Mouse (Mus musculus): ENCODE data around the gene Gm2310. TPM values are rescaled to one million over a fixed set of nuclear protein-coding genes. Genes with fewer than 3 reads are reported as not detected.
"Not testable (repeated sequence)": the region's sequence is repeated elsewhere in the genome, so short reads cannot be mapped to it uniquely, and the experiment has no call there.

Gm2310 gene
- not detected in 2 replicates for polyA plus RNA-seq (2012; rRNA removed)

DNA sequence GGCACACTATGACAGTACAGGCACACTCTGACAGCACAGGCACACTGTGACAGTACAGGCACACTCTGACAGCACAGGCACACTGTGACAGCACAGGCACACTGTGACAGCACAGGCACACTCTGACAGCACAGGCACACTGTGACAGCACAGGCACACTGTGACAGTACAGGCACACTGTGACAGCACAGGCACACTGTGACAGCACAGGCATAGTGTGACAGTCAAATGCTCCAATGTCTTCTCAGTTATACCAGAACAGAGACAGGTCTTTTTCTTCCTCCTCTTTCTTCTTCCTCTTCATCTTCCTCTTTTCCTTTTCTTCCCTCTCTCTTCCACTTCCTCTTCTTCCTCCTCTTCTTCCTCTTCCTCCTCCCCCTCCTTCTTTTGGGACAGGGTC lies at the start of gene Gm2310:
Gene Gm2310, minus strand, starts transcription at position 101 of the 400 bp plus-strand sequence.
- H3K4me3 ChIP-seq (ENCODE audit: extremely low read depth, insufficient read depth, insufficient read length); H3K27me3 ChIP-seq (ENCODE audit: control insufficient read depth, insufficient read depth, low read length); H3K27ac ChIP-seq (ENCODE audit: insufficient read depth, low read length); H3K4me1 ChIP-seq (ENCODE audit: control insufficient read depth, insufficient read depth, insufficient read length); H3K36me3 ChIP-seq (ENCODE audit: control insufficient read depth, insufficient read depth, low read length); DNase-seq (ENCODE audit: low read depth in 1 of 2, low spot score in 2 of 2): not testable (repeated sequence)

DNA sequence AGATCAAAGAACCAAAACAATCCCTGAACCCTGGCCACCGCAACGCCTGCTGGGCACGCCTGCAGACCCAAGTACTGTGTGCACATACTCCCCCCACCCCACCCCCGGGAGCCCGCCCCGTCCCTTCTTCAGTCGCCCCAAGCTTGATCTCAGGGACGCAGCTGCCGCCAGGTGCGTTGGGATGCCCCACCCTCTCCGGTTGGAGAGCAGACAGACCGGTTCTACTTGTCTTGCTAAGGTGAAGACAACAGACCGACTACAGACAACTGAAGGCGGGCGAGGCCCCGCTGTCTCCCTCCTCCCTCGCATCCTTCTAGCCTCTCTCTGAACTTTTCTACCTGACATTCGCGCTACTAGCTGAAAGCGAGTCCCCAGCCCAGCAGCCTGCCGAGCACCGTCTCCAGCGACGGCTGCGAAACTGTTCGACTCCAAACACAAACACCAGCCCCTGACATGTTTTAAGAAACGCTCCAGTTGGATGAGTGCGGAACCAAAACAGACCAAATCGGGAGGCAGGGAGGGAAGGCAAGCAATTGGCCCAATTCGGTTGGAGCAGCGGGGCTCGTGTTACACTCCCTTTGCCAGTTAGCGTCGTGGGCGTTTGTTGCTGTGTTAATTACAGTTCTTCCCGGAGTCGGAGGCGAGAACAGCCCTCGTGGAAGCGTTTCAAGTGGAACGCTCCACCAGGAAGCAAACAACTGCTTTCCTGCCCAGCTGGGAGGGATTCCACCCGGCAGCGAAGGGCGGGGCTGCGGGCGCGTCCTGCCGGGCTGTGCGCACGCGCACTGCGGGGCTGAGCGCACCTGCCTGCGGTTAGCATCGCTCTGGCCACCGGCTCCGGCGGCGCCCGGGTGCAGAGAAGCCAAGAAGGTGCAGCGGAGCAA lies 49.1 kb upstream of the Gm2310 start:
- TF ChIP-seq POLR2A (IDR thresholded peaks at IDR 0.05; ENCODE audit: low read depth, low read length) (no peak), CTCF (IDR thresholded peaks at IDR 0.05; ENCODE audit: extremely low read depth, insufficient read depth, insufficient read length, insufficient replicate concordance) (no peak; the same call in 1 of the 2 replicates)
- H3K4me1 ChIP-seq (ENCODE audit: control insufficient read depth, insufficient read depth, insufficient read length), result no peaks in the 10 kb centered on the region; the same call in 1 of the 2 replicates
- H3K27ac ChIP-seq (ENCODE audit: insufficient read depth, low read length), result peak overlapping the region; percentile 69
- peak; percentile 64 to 87 for DNase-seq (ENCODE audit: low read depth in 1 of 2, low spot score in 2 of 2)
- H3K27me3 ChIP-seq (ENCODE audit: control insufficient read depth, insufficient read depth, low read length), result no peaks in the 10 kb centered on the region
- under 1% methylated on average over 61 of the region's 61 CpGs for WGBS
- H3K4me3 ChIP-seq (ENCODE audit: extremely low read depth, insufficient read depth, insufficient read length), result peak overlapping the region; percentile 68
- no peaks in the 10 kb centered on the region for H3K36me3 ChIP-seq (ENCODE audit: control insufficient read depth, insufficient read depth, low read length)

DNA sequence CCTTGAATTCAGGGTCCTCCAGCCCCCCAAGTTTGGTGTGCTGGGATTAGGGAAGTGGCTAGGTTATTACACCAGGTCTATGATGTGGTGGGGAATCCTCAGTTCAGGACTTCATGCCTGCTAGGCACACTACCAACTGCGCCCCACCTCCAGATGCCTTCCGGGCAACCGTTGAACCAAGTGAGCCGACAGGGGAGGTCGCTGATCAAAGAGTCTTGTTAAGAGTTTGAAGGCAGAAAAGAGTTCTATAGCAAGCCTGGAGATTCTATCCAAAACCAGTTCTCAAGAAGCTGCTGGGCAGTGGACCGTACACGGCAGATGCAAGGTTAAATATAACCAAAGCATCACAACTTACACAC lies 48.5 kb upstream of the Gm2310 start:
- WGBS, result 3% methylated on average over 7 of the region's 7 CpGs
- no peaks in the 10 kb centered on the region for H3K36me3 ChIP-seq (ENCODE audit: control insufficient read depth, insufficient read depth, low read length)
- no peak for TF ChIP-seq CTCF (IDR thresholded peaks at IDR 0.05; ENCODE audit: extremely low read depth, insufficient read depth, insufficient read length, insufficient replicate concordance)
- no peak for TF ChIP-seq POLR2A (IDR thresholded peaks at IDR 0.05; ENCODE audit: low read depth, low read length)
- no peaks in the 10 kb centered on the region for H3K27me3 ChIP-seq (ENCODE audit: control insufficient read depth, insufficient read depth, low read length)
- peak in 1 of 2 experiments; percentile 22 for DNase-seq (ENCODE audit: low read depth in 1 of 2, low spot score in 2 of 2)
- H3K4me3 ChIP-seq (ENCODE audit: extremely low read depth, insufficient read depth, insufficient read length), result peak overlapping the region; percentile 68; the same call in 1 of the 2 replicates
- H3K4me1 ChIP-seq (ENCODE audit: control insufficient read depth, insufficient read depth, insufficient read length), result no peaks in the 10 kb centered on the region; the same call in 1 of the 2 replicates
- no peak overlapping the region for H3K27ac ChIP-seq (ENCODE audit: insufficient read depth, low read length)

DNA sequence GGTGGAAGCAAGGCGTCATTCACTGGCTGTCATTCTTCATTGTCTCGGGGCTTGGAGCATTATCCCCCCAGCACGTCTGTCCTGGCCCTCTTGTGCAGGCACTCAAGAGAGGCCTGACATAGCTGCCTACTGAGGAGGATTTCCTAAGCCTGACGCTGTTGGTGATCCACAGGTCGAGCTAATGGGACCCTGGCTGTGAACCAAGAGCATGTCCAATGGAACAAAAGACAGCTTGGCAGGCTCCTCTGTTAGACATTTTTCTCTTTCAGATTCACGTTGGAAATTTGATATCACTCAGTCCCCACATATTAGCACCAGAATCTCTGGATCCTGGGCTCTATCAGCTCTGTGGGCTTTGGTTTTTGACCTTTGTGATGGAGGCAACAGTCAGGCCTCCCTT lies 45.7 kb upstream of the Gm2310 start:
- H3K27me3 ChIP-seq (ENCODE audit: control insufficient read depth, insufficient read depth, low read length), result no peaks in the 10 kb centered on the region
- WGBS, result 86% methylated on average over 6 of the region's 6 CpGs

DNA sequence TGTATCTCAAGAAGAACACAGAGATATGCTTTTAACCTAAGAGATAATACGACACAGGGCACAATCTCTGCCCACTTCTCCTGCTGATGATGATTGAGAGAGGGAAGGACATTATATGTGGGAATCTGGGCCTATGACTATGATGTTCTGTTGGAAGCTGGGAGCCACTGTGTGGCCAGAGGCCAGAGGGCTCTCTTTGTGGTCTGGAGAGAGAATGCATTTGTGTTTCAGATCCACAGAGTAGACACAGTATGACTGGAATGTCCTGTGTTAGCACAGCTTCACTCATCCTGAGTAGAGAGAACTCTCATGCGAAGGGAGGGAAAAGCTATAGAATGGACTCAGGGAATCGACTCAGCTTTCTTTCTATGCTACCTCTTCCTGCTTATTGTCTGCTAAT lies 44.6 kb upstream of the Gm2310 start:
- no peaks in the 10 kb centered on the region for H3K36me3 ChIP-seq (ENCODE audit: control insufficient read depth, insufficient read depth, low read length)
- H3K27me3 ChIP-seq (ENCODE audit: control insufficient read depth, insufficient read depth, low read length), result no peaks in the 10 kb centered on the region
- TF ChIP-seq CTCF (IDR thresholded peaks at IDR 0.05; ENCODE audit: extremely low read depth, insufficient read depth, insufficient read length, insufficient replicate concordance) (no peak), POLR2A (IDR thresholded peaks at IDR 0.05; ENCODE audit: low read depth, low read length) (no peak)
- H3K4me3 ChIP-seq (ENCODE audit: extremely low read depth, insufficient read depth, insufficient read length), result no peak overlapping the region
- 88% methylated on average over 3 of the region's 3 CpGs for WGBS
- no peak overlapping the region for H3K27ac ChIP-seq (ENCODE audit: insufficient read depth, low read length)
- no peaks in the 10 kb centered on the region for H3K4me1 ChIP-seq (ENCODE audit: control insufficient read depth, insufficient read depth, insufficient read length)
- DNase-seq (ENCODE audit: low read depth in 1 of 2, low spot score in 2 of 2), result no peak

More for the DNA sequence above, 45.7 kb upstream of the Gm2310 start:
- TF ChIP-seq CTCF (IDR thresholded peaks at IDR 0.05; ENCODE audit: extremely low read depth, insufficient read depth, insufficient read length, insufficient replicate concordance) (no peak), POLR2A (IDR thresholded peaks at IDR 0.05; ENCODE audit: low read depth, low read length) (no peak)
- no peak overlapping the region for H3K4me3 ChIP-seq (ENCODE audit: extremely low read depth, insufficient read depth, insufficient read length)
- no peak overlapping the region for H3K27ac ChIP-seq (ENCODE audit: insufficient read depth, low read length)
- no peaks in the 10 kb centered on the region; the same call in 1 of the 2 replicates for H3K4me1 ChIP-seq (ENCODE audit: control insufficient read depth, insufficient read depth, insufficient read length)
- H3K36me3 ChIP-seq (ENCODE audit: control insufficient read depth, insufficient read depth, low read length), result no peaks in the 10 kb centered on the region
- DNase-seq (ENCODE audit: low read depth in 1 of 2, low spot score in 2 of 2), result no peak

DNA sequence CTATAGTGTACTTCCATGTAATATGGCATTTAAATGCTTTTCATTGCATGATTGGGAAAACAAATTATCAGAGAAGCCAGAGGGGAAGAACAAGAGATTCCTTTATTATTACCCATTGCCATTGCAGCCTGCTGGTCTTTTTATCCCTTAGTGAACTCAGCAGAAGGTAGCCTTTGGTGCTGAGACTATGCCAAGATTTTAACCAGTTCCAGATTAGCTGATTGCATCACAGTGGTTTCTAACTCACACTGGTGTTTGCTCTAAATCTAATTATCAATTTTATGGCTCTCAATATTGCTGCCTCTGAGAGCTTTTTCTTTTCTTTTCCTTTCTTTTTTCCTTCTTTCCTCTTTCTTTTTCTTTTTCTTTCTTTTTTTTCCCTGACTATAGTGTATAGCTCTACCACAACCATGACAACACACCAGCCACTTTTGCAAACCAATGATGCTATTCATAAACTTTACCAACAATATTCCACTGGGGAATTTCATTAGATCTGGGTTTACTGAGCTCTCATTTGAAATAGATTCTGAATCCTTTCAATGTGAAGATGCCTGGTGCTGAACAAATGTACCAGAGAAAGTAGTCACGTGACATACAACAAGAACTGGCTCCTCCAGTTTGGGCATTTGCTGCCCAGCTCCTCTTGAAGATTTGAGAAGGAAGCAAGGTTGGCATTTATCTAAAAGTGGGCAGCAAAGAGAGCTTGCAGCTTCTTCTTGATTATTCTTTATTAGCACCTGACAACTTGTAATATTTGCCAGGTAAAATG lies 43.9 kb upstream of the Gm2310 start:
- Histone ChIP-seq H3K36me3 (ENCODE audit: control insufficient read depth, insufficient read depth, low read length) (no peaks in the 10 kb centered on the region), H3K4me1 (ENCODE audit: control insufficient read depth, insufficient read depth, insufficient read length) (no peaks in the 10 kb centered on the region), H3K4me3 (ENCODE audit: extremely low read depth, insufficient read depth, insufficient read length) (no peak overlapping the region), H3K27me3 (ENCODE audit: control insufficient read depth, insufficient read depth, low read length) (no peaks in the 10 kb centered on the region), H3K27ac (ENCODE audit: insufficient read depth, low read length) (no peak overlapping the region)
- DNase-seq (ENCODE audit: low read depth in 1 of 2, low spot score in 2 of 2), result no peak
- WGBS, result 88% methylated on average over 1 of the region's 1 CpGs
- TF ChIP-seq CTCF (IDR thresholded peaks at IDR 0.05; ENCODE audit: extremely low read depth, insufficient read depth, insufficient read length, insufficient replicate concordance) (no peak), POLR2A (IDR thresholded peaks at IDR 0.05; ENCODE audit: low read depth, low read length) (no peak)

All from spleen, adult 2 months (tissue).